Mouse (Mus musculus): Measurements from ENCODE around the gene Eno1. TPM values are rescaled to one million over a fixed set of nuclear protein-coding genes. Genes with fewer than 3 reads are reported as not detected.

The Eno1 gene
- 37.3 and 264 TPM in 2 replicates for polyA plus RNA-seq (2012; ENCODE audit: low replicate concordance)

DNA sequence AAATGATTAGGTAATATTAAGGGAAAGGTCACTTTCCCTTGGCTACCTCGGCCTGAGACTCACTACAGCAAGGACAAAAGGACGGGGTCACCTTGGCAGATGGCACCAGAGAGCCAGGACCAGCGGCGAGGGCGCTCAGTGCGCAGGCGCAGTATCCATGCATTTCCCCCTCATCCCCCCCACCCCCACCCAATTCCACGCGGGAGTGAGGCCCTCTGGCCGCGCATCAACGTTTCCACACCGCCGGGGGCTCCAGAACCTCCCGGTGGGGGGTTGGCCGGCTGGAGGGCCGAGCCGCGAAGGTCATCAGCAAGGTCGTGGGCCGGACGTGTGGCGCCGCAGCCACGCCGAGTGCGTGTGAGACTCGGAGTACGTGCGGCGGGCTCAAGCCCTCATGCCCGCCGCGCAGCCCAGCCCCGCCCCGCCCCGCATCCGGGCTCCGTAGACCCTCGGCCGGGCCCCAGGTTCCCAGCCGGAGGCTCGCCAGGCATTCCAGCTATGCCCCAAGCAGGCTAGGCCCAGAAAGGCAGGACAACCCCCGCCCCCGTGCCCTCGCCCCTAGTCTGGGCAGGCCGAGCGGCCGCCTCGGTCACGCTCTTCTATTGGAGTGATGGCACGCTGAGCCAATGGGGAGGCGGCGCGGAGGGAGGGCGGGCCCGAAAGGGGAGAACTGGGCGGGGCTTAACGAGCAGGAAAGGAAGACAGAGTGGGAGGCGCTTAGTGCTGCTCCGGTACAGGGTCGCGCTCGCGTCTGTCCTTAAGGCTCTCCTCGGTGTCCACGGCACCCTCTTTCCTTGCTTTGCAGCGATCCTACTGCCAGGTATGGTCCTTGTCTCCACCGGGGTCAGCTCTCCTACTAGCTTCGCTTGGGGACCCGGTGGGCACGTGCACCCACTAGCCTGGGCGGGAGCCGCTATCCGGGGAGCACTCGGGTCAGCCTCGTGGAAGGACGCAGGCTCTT, at the start of gene Eno1:
TSS of gene Eno1 (plus strand) at position 201 of the 961 bp plus-strand sequence.

DNA sequence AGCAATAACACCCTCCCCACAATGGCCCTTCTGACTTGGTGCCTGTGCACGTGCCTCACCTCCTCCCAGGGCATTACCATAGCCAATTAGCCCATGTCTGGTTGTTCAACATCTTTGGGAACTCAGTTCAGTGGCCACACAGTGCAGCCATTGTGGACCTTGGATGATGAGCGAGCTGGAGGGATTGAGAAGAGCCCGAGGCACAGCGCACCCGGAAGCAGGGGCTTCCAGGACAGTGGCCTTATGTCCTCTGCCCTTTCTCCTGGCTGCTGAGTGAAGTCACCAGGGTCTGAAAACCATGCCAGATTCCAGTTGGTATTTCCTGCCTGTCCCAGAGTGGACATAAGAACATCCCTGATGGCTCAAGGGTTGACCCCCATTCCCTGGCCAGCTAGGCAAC, 35.3 kb upstream of the Eno1 start, which contains the start of gene Car6:
TSS of gene Car6 (minus strand) at position 101 of the 400 bp plus-strand sequence.

GRCm38 (mm10) chr4:150281018-150281761, 44.7 kb downstream of the Eno1 start, which contains the start of gene Rere:
Gene Rere (plus strand): TSS chr4:150281646.

Other genes starting within 250 kb of the Eno1 start
- 14.0 and 15.4 TPM in 2 replicates for gene H6pd, start 227.7 kb upstream of the Eno1 start, polyA plus RNA-seq (2012; ENCODE audit: low replicate concordance)
- gene Gpr157, start 149.4 kb upstream of the Eno1 start, polyA plus RNA-seq (2012; ENCODE audit: low replicate concordance): 1.5 and 2.0 TPM in 2 replicates
- not detected in 2 replicates for gene Slc2a5, start 117.4 kb upstream of the Eno1 start, polyA plus RNA-seq (2012; ENCODE audit: low replicate concordance)
- not detected in 2 replicates for gene Slc2a7, start 87.7 kb upstream of the Eno1 start, polyA plus RNA-seq (2012; ENCODE audit: low replicate concordance)
- gene Car6, start 35.4 kb upstream of the Eno1 start, polyA plus RNA-seq (2012; ENCODE audit: low replicate concordance): not detected in 2 replicates
- gene Rere, start 44.9 kb downstream of the Eno1 start, polyA plus RNA-seq (2012; ENCODE audit: low replicate concordance): 352 and 842 TPM in 2 replicates

Data from hematopoietic multipotent progenitor cell, adult 10-12 weeks (in vitro differentiated cells).